Mouse (Mus musculus) midbrain, embryonic 11.5 days (tissue): ENCODE data around the gene Tyro3. TPM values are rescaled to one million over a fixed set of nuclear protein-coding genes. Genes with fewer than 3 reads are reported as not detected.

ENCODE experiments used
- ATAC-seq: fragments of 200-750 bp; cut with Nextera tagmentation; 2 replicates; pipeline ENCODE4 v1.8.0; 2017; ENCODE audit warnings: moderate TSS enrichment, moderate library complexity; ENCODE audit not compliant: low FRiP score
- DNase-seq: peaks from one replicate; pipeline ENCODE4 v3.0.0; 2015; ENCODE audit warnings: low spot score; ENCODE audit errors: missing footprints
- H3K27ac ChIP-seq: fragments of 300-500 bp; sonication (generic); 2 replicates; pipeline ENCODE4 v1.5.1; 2014; ENCODE audit warnings: low read depth, low read length
- H3K27me3 ChIP-seq: fragments of 300-500 bp; sonication (generic); 2 replicates; pipeline ENCODE4 v1.6.1; 2014; ENCODE audit warnings: mild to moderate bottlenecking, low read length, moderate library complexity, mixed read lengths; ENCODE audit not compliant: control insufficient read depth, insufficient read depth
- H3K36me3 ChIP-seq: fragments of 300-500 bp; sonication (generic); 2 replicates; pipeline ENCODE4 v1.6.1; 2014; ENCODE audit warnings: mild to moderate bottlenecking, low read length, moderate library complexity, mixed read lengths; ENCODE audit not compliant: control insufficient read depth, insufficient read depth
- H3K4me1 ChIP-seq: fragments of 300-500 bp; sonication (generic); 2 replicates; pipeline ENCODE4 v1.6.1; 2014; ENCODE audit warnings: low read length; ENCODE audit not compliant: control insufficient read depth, insufficient read depth
- H3K4me2 ChIP-seq: fragments of 300-500 bp; sonication (generic); 2 replicates; pipeline ENCODE4 v1.6.1; 2014; ENCODE audit warnings: mild to moderate bottlenecking, moderate library complexity
- H3K4me3 ChIP-seq: fragments of 300-500 bp; sonication (generic); 2 replicates; pipeline ENCODE4 v1.5.1; 2014; ENCODE audit warnings: low read depth, low read length
- H3K9ac ChIP-seq: fragments of 300-500 bp; sonication (generic); 2 replicates; pipeline ENCODE4 v1.6.1; 2014; ENCODE audit warnings: low read length
- H3K9me3 ChIP-seq: fragments of 300-500 bp; sonication (generic); 2 replicates; pipeline ENCODE4 v1.6.1; 2016; ENCODE audit warnings: low read length; ENCODE audit not compliant: control insufficient read depth
- WGBS: fragments of 180-500 bp; shearing (Covaris S2); extraction: QIAGEN DNeasy Blood & Tissue Kit; methylation state at CpG from one replicate; pipeline ENCODE4 v1.1.7; 2014; 5-methylcytosine and 5-hydroxymethylcytosine counted together
- polyA plus RNA-seq: library from polyadenylated mRNA; unstranded; fragments of >200 nt; fragmentation: Nextera tagmentation; extraction: Ambion mirVana; gene quantifications from 2 replicates; pipeline ENCODE4 v1.2.1, GENCODE M21; 2014

The Tyro3 gene
- polyA plus RNA-seq, 1 experiment from 2014 or later: 22.6 TPM

DNA sequence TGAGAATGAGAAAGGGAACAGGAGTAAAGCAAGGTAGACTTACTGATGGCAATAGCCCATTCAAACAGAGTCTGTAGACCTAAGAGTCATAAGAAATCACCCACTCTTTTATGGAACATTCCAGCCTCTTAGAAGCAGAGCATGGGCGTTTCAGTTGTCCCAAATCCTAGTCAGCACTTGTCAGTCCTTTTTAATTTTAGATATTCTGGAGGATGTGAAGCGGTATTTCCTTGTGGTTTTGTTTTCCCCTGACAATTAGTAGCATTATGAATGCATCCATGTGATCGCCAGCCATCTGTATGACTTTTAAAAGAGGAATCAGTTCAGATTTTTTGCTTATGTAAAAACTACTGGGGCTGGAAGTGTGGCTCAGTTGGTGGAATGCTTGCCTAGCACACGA, 67.0 kb downstream of the Tyro3 start:
- no peaks in the 10 kb centered on the region for H3K9me3 ChIP-seq
- no peaks in the 10 kb centered on the region for H3K4me1 ChIP-seq
- ATAC-seq (no peak), DNase-seq (no peak)
- no peak overlapping the region for H3K27ac ChIP-seq
- H3K9ac ChIP-seq: no peak overlapping the region
- no peak overlapping the region for H3K4me3 ChIP-seq
- no peaks in the 10 kb centered on the region for H3K36me3 ChIP-seq
- WGBS: 77% methylated on average over 4 of the region's 4 CpGs
- H3K4me2 ChIP-seq: no peak overlapping the region
- no peaks in the 10 kb centered on the region; the same call in 1 of the 2 replicates for H3K27me3 ChIP-seq

Other genes starting within 250 kb of the Tyro3 start
- 121 and 130 TPM in 2 replicates for gene Nusap1, start 179.4 kb upstream of the Tyro3 start, polyA plus RNA-seq
- 38.0 and 38.5 TPM in 2 replicates for gene Oip5, start 179.3 kb upstream of the Tyro3 start, polyA plus RNA-seq
- gene Ndufaf1, start 134.9 kb upstream of the Tyro3 start, polyA plus RNA-seq: 40.3 and 47.6 TPM in 2 replicates
- 32.1 and 34.5 TPM in 2 replicates for gene Rtf1, start 122.7 kb upstream of the Tyro3 start, polyA plus RNA-seq
- gene Itpka, start 55.4 kb upstream of the Tyro3 start, polyA plus RNA-seq: 1.2 and 1.4 TPM in 2 replicates
- gene Ltk, start 37.3 kb upstream of the Tyro3 start, polyA plus RNA-seq: 0.05 TPM in 1 of 2 replicates, not detected in the other
- 18.2 and 22.8 TPM in 2 replicates for gene Rpap1, start 10.2 kb upstream of the Tyro3 start, polyA plus RNA-seq
- 32.1 and 32.9 TPM in 2 replicates for gene Mga, start 99.5 kb downstream of the Tyro3 start, polyA plus RNA-seq
- gene Mapkbp1, start 175.0 kb downstream of the Tyro3 start, polyA plus RNA-seq: 2.9 and 3.4 TPM in 2 replicates
- gene Jmjd7, start 229.8 kb downstream of the Tyro3 start, polyA plus RNA-seq: 18.8 and 19.1 TPM in 2 replicates
- 3.6 and 3.9 TPM in 2 replicates for gene Gm28042, start 229.8 kb downstream of the Tyro3 start, polyA plus RNA-seq
- 1.5 and 2.3 TPM in 2 replicates for gene Pla2g4b, start 235.7 kb downstream of the Tyro3 start, polyA plus RNA-seq